Mouse (Mus musculus) Patski (cell line): ENCODE results near the gene Nrxn2. TPM values are rescaled to one million over a fixed set of nuclear protein-coding genes. Genes with fewer than 3 reads are reported as not detected.

Experiments
- ATAC-seq: fragments of 100-300 bp; one replicate; pipeline ENCODE4 v1.8.0; 2021
- CTCF ChIA-PET: fragments of 350-600 bp; sonication (Branson Sonifier 250); formaldehyde crosslinking; loops from one replicate; lab custom pipeline; 2022; ENCODE audit warnings: inconsistent platforms; lab: Charles Lee
- POLR2A ChIA-PET: fragments of 350-600 bp; sonication (Branson Sonifier 250); formaldehyde crosslinking; loops from one replicate; lab custom pipeline; 2022; ENCODE audit warnings: antibody characterized with exemption, inconsistent platforms; lab: Charles Lee
- DNase-seq: peaks from one replicate; pipeline ENCODE4 v3.0.0-alpha.2; 2011; ENCODE audit warnings: low read depth, low spot score
- H3K27me3 ChIP-seq: fragments of 371-371 bp; one replicate; pipeline ENCODE4 v1.5.1; 2021
- CTCF ChIP-seq: fragments of 100-300 bp; IDR thresholded peaks from one replicate; pipeline ENCODE4 v1.5.1; 2021
- in situ Hi-C: fragments of 300-500 bp; cut with MboI; formaldehyde crosslinking; loops from 3 replicates; pipeline ENCODE4 v1.11.1; 2018; ENCODE audit warnings: low pct_unique_long_range_greater_than_20kb, mixed read lengths
- polyA plus RNA-seq: library from polyadenylated mRNA; unstranded; gene quantifications from one replicate; pipeline ENCODE4 v1.2.3, GENCODE M21; 2021

The Nrxn2 gene
- polyA plus RNA-seq, 1 experiment from 2014 or later: not detected

DNA sequence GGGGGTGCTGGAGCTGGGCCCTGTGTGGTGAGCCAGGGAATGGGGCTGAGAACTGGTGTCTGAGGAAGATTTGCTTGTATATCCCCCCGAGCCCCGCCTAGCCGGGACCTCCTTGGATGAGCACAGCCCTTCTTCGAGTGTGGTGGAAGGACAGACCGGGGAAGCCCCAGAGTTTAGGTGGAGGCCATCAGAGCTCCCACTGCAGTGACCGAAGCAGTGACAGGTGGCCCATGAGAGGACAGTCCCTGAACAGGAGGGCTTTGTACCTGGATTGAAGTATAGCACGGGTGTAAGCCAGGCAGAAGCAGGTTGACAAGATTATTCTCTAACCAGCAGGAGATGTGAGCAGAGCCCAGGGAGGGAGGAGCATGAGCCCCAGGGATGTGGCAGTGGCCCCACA lies 31.3 kb downstream of the Nrxn2 start:
- TF ChIP-seq CTCF: no peak
- POLR2A ChIA-PET: no interaction called here
- peaks cover 44% of the 10 kb centered on the region for H3K27me3 ChIP-seq
- CTCF ChIA-PET: interaction anchor here (1.3 kb wide), 1 partner anchor 32 kb away, joined by 3 read pairs; no protein-coding TSS in a partner anchor
- DNase-seq: no peak
- in situ Hi-C loops: no loop called here
- no peak for ATAC-seq

DNA sequence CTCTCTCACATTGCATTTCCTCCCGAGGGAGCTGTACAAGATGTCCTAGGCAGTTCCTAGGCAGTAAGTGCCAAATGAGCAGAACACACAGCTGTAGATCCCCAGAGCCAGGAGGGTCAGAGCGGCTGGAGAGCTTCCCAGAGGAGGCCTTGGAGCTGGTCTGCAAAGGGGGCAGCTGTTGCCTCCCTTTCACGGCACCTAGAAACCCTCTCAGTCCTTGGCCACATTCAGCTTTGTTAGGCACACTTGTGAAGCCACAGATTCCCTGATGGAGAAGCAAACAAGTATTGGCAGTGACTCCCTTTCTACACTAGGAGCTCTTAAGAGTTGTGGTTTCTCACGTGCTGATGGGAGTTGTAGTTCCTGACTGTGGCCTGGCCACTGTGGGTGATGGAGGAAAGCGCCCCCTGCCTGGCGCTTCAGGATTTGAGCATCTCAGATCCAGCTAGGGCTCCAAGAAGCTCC lies 33.5 kb downstream of the Nrxn2 start:
- no peak for TF ChIP-seq CTCF
- CTCF ChIA-PET: interaction anchor here (0.9 to 1.3 kb wide), 3 partner anchors 9 to 26 kb away, joined by 3 to 4 read pairs (median 3); no protein-coding TSS in a partner anchor
- in situ Hi-C loops: no loop called here
- DNase-seq (no peak), ATAC-seq (no peak)
- H3K27me3 ChIP-seq: peaks cover 55% of the 10 kb centered on the region
- POLR2A ChIA-PET: interaction anchor here (0.6 to 0.7 kb wide), 2 partner anchors 42 to 549 kb away, joined by 4 read pairs; no protein-coding TSS in a partner anchor

DNA sequence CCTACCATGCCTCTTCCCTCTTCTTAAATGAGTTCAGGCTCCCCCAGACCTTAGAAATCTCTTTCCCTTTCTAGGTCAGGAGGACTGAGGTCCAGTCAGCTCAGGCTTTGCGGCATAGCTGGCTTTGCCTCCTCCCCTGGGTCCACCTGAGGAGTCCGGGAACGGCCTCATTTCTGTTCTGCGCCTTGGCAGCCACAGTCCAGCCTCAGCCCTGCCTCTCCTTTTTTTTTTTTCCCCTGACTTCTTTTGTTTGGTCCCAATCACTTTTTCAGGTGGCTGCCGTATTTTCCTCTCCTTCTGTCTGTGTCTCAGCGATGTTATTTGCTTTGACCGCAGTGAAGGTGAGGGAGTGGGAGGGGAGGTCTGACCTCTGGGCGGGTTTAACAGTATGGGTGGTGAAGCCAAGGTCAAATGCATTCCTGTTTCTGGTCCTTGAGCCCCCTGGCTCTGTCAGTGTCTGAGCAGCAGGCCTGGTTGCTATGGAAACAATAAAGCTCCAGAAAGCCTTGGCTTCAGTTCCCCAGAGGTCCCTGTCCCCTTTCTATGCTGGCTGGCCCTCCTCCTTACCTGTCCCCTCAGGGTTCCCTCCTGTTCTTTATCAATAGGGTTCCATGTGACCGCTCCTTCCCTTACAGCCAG lies 34.3 kb downstream of the Nrxn2 start:
- POLR2A ChIA-PET: interaction anchor here (0.5 to 0.7 kb wide), 2 partner anchors 9 to 43 kb away, joined by 3 to 4 read pairs; no protein-coding TSS in a partner anchor
- ATAC-seq: no peak
- peaks cover 55% of the 10 kb centered on the region for H3K27me3 ChIP-seq

DNA sequence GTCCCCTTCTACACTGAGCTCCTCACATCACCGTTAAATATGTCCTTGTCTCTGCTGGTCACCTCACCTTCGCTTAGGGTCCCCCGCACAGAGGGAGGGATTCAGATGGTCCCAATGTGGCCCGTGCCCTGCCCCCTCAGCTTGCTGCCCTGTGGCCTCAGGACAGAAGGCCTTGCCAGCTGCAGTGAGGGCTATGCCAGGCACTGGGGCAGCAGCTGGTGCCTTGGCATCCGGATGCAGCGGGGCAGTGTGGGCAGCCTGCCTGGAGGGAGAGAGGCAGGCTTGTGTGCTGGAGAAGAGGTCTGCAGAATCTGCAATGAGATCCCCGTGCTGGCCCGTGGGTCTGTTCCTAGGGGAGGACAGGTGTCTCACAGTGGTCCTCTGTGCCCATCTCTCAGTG lies 34.8 kb downstream of the Nrxn2 start:
- DNase-seq: no peak
- ChIA-PET CTCF (no interaction called here), POLR2A (interaction anchor here (0.5 kb wide), 1 partner anchor 10 kb away, joined by 3 read pairs; no protein-coding TSS in a partner anchor)
- in situ Hi-C loops: no loop called here
- peaks cover 52% of the 10 kb centered on the region for H3K27me3 ChIP-seq
- ATAC-seq: no peak
- TF ChIP-seq CTCF: no peak

More for the DNA sequence above, 34.3 kb downstream of the Nrxn2 start:
- CTCF ChIA-PET: interaction anchor here (0.9 to 1.3 kb wide), 3 partner anchors 9 to 27 kb away, joined by 3 to 4 read pairs (median 3); no protein-coding TSS in a partner anchor
- no peak for TF ChIP-seq CTCF
- no peak for DNase-seq
- in situ Hi-C loops: no loop called here

DNA sequence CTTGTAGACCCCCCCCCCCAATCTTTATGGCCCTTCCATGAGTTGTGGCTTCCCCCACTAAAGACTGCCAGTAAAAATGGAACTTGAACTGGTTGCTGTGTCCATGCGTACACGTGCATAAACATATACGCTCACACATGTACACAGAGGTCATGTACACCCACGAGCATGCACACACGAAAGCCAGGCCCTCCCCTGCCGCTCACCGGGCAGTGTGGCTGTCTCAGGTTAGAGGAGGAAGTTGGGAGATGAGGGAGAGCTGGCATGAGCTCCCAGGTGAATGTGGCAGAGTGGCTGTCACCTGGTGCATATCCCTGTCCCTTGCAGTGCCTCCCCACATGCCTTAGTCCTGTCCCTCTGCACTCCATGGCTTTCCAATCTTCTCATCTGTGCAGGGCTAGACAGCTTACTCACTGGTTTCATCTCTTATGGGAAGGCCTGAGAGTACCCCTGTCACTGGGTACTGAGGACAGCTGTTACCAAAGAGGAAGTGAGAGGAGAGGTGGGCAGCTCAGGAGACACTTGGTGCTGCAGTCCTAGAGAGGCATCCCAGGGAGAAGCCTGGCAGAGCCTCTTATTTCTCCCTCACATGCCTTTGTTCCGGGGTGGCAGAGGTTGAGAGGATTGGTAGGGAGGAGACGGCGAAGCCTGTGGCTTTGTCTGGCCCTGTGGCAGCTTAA lies 35.6 kb downstream of the Nrxn2 start:
- no peak for DNase-seq
- ChIA-PET CTCF (no interaction called here), POLR2A (no interaction called here)
- in situ Hi-C loops: no loop called here
- H3K27me3 ChIP-seq: peaks cover 52% of the 10 kb centered on the region
- no peak for TF ChIP-seq CTCF
- no peak for ATAC-seq

DNA sequence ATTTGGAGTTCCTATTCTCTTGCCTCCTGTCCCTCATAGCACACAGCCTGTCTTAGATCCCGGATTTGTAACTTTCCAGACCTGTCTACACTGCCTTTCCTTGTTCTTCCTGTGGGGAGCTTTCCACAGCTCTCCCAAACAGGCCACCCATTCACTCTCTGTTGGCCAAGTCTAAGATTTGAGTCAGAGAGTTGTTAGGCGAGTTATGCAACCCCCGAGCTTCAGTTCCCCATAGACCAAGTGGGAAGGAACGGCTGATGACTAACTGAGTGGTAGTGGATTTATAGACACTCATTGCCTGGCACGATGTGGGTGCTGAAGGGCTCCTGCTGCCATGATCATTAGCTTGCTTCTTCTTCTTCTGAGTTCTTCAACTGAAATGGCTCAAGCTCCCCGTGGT lies 41.0 kb downstream of the Nrxn2 start:
- DNase-seq (no peak), ATAC-seq (no peak)
- CTCF ChIA-PET: no interaction called here
- in situ Hi-C loops: no loop called here
- no peak for TF ChIP-seq CTCF
- POLR2A ChIA-PET: no interaction called here
- peaks cover 53% of the 10 kb centered on the region for H3K27me3 ChIP-seq

DNA sequence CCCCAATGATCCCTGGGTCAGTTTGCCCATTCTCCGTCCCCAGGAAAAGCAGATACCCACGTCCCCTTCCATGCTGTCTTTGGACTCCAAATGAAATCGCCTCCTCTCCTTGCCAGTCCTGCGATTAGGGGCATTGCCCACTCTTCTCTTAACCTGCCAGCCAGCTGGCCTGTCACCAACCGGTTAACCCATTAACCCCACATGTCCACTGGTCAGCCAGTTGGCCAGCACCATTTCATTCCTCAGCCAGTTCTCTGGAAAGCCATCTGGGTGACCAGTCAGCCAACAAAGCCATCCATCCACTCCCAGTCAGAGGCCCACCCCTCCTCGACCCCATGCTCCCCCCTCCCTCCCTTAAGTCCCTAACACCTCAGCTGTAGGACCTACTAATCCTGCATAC lies 44.3 kb downstream of the Nrxn2 start:
- ATAC-seq (no peak), DNase-seq (no peak)
- TF ChIP-seq CTCF: no peak
- in situ Hi-C loops: no loop called here
- CTCF ChIA-PET: no interaction called here
- POLR2A ChIA-PET: interaction anchor here (0.6 to 0.7 kb wide), 2 partner anchors 16 to 753 kb away, joined by 3 read pairs; no protein-coding TSS in a partner anchor
- peaks cover 48% of the 10 kb centered on the region for H3K27me3 ChIP-seq

DNA sequence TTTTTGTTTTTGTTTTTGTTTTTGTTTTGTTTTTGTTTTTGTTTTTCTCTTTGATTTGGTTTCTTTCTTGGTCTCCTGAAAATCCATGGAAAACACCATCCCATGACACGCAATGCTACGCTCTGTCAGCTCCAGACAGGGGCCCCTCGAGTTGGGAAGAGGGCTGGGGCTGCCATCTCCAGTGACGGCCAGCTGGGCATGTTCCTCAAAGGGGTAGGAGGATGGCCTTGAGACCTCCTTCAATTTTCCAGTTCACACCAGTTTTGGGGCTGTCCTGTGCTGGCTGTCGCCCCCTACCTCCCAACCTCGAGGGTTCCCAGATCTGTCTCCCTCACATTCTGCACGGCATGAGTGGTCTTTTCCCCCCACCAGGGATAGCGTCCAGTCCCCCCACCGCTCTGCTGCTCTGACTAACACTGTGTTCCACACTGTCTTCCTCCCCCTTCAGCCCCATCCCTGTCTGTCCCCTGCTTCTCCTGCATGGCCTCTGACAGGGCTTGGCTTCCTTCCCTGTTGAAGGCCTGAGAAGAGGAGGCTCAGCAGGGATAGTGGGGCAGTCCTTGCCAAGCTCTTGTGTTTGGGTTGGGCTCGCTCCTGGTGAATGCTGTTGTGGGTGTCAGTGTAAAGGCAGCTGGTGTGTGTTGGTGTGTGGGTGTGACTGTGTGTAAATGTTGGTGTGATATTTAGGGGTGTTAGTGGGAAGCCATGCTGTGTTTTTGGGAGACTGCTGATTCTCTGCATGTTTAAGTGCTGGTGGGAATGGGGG lies 46.0 kb downstream of the Nrxn2 start:
- peaks cover 39% of the 10 kb centered on the region for H3K27me3 ChIP-seq
- ATAC-seq: no peak
- CTCF ChIA-PET: no interaction called here
- in situ Hi-C loops: no loop called here
- POLR2A ChIA-PET: no interaction called here
- no peak for TF ChIP-seq CTCF
- DNase-seq: no peak

DNA sequence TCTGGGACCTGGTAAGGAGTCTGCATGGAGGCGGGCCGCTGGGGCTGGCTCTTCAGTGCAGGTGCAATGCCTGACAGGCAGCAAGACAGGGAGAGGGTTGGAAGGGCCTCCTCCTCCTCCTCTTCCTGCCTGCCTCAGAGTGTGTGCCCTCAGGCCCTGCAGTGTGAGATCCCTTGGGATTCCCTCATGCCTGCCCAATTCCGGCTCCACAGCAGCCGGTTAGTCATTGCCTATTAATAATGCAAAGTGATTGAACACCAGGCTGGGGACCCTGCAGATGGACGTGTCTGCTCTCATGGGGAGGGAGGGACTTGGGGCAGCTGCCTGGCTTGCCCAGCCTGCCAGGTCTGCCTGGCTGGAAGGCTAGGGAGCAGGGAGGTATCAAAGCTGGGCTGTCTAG lies 46.6 kb downstream of the Nrxn2 start:
- TF ChIP-seq CTCF: no peak
- DNase-seq (no peak), ATAC-seq (no peak)
- POLR2A ChIA-PET: no interaction called here
- peaks cover 38% of the 10 kb centered on the region for H3K27me3 ChIP-seq
- in situ Hi-C loops: no loop called here
- CTCF ChIA-PET: no interaction called here

DNA sequence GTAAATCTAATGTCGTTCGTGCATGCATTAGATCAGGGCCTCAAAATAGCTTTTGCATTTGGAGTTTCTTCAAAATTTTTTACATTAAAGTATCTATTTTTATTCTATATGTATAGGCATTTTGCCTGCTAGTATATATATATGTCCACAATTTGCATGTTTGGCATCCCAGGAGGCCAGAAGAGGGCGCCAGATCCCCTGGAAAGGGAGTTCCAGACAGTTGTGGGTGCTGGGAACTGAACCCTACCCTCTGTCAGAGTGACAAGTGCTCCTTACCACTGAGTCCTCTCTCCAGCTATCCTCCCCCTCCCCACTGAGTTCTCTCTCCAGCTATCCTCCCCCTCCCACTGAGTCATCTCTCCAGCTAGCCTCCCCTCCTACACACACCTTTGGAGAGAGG lies 48.4 kb downstream of the Nrxn2 start:
- CTCF ChIA-PET: no interaction called here
- POLR2A ChIA-PET: no interaction called here
- DNase-seq: no peak
- in situ Hi-C loops: no loop called here
- H3K27me3 ChIP-seq: peaks cover 47% of the 10 kb centered on the region
- ATAC-seq: no peak
- no peak for TF ChIP-seq CTCF
